Mouse (Mus musculus): ENCODE data around the gene Sh3d21. TPM values are rescaled to one million over a fixed set of nuclear protein-coding genes. Genes with fewer than 3 reads are reported as not detected.

Sh3d21 gene
- total RNA-seq (2023) = 1.3 TPM

DNA sequence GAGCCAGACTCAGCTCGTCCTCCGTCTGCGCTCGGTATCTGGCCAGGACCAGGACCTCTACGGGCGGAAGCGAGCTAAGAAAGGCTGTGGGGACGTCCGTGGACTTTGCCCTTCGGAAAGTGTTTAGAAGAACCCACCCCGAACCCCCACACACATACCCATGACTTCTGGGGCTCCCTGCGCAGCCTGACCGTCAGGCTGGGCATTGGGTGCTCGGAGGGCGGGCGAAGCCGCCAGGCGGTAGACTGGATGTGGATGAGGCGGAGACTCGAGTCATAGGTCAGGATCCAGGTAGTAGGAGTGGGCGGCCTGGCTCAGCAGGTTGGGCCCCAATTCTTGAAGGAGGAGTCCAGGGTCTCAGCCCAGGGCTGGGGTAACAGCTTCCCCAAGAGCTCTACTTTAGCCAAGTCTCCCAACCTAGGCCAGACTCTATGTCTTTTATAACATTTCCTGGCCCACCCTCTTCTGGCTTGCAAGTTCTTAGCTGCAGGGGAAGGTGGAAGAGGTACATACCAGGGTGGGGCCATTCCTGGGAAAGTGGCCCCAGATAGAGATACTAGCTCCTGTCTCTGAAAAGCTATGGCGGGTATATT, at the start of gene Sh3d21:
Gene Sh3d21 (minus strand): TSS at position 425 of the 593 bp plus-strand sequence.

DNA sequence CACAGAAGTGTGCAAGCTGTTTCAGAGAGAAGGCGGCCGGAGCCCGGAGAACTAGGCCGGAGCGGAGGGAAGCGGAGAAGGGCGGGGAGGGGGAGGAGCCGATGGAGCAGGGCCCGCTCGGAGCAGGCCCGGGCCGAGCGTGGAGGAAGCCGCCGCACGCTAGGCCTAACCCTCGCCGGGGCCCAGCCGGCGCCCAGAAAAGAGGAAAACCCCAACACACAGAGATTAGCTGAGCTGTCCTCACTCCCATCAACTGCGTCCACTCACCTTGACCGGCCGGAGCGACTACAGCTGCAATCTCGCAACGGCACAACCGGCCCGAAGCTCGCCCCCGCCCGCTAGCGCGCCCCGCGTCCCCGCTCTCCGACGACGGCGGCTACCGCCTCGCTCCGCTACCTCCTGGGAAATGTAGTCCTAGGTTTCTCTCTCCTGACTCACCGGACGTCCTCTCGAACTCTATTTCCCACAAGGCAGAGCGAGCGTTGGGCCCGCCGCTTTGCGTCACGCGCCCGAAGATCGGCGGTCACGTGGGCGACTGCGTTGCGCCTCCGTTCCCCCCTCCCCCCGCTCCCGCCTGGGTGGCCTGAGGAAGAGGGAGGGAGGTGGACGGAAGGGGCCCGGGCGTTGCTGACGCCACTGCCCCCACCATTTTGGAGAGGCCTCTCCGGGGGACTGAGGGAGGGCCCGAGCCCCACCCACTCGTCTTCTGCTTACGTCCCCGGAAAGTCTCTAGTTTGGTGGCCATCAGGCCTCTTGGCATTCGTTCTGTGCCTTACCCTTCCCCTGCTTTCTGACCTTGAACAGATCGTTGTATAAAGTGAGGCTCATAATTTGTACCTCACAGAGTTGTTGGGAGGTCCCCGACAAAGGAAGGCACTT, 39.3 kb upstream of the Sh3d21 start, which contains the start of gene Thrap3:
Gene Thrap3 (minus strand): TSS at position 458 of the 879 bp plus-strand sequence.

DNA sequence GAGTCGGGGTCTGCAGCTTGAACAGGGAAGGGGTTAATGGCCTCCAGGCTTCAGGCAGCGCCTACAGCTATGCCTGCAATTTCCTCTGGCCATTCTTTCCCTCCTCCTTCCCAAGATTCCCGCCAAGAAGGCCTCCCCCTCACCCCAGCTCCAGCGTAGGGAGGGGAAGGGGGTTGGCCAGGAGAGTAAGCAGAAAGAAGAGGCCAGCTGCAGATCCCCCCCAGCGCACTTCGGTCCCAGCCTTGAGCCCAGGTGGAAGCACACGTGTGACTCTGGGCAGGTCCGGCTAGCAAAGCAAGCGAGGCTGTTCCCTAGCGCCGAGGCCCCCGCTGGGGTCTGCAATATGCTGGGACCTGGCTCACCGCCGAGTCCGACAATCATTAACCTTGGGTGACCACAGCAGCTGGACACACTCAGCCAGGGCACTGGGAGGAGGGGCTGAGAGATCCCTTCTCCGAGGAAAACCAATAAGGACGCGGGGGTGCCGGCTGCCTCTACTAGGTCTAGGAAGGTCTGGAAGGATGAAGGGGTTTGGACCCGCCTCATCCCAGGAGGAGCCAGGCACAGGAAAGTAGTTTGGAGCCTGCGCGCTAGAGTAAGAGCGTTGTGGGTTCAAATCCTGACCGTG, 15.6 kb downstream of the Sh3d21 start, which contains the start of gene Eva1b:
Gene Eva1b (plus strand): TSS at position 212 of the 628 bp plus-strand sequence.

DNA sequence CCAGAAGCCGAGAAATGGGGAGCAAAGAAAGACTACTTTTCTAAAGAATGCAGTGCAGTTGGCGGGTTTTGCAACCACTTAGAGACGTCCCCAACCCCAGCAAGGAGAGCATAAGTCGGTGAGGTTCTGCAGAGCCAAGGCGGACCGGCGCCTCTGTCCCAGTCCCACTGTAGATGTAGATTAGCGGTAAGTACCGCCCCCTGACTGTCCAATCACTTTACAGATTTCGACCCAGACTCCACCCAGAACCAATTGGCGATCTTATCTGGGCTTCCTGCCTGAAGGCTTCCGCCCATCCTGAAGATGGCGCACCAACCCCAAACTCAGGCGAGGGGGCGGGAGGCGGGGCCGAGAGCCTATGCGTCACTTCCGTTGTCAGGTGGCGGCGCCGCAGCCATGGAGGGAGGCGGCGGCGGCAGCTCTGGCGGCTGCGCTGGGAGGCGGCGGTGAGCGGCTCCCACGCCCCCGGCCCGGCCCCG, 59.7 kb downstream of the Sh3d21 start, which contains the start of gene Stk40:
Gene Stk40 (plus strand): TSS at position 368 of the 479 bp plus-strand sequence.

Other genes starting within 250 kb of the Sh3d21 start
- 4.3 TPM for gene Csf3r, start 138.9 kb downstream of the Sh3d21 start, total RNA-seq (2023)
- 50.0 TPM for gene Mrps15, start 116.6 kb downstream of the Sh3d21 start, total RNA-seq (2023)
- 0.56 TPM for gene Oscp1, start 104.9 kb downstream of the Sh3d21 start, total RNA-seq (2023)
- 11.0 TPM for gene Lsm10, start 66.9 kb downstream of the Sh3d21 start, total RNA-seq (2023)
- 29.0 TPM for gene Stk40, start 59.5 kb downstream of the Sh3d21 start, total RNA-seq (2023)
- gene Eva1b, start 15.7 kb downstream of the Sh3d21 start, total RNA-seq (2023) = 13.0 TPM
- 708 TPM for gene Thrap3, start 39.3 kb upstream of the Sh3d21 start, total RNA-seq (2023)
- 51.6 TPM for gene Map7d1, start 92.9 kb upstream of the Sh3d21 start, total RNA-seq (2023)
- gene Trappc3, start 98.8 kb upstream of the Sh3d21 start, total RNA-seq (2023) = 36.0 TPM
- gene Col8a2, start 123.3 kb upstream of the Sh3d21 start, total RNA-seq (2023) = not detected
- gene Adprhl2, start 158.2 kb upstream of the Sh3d21 start, total RNA-seq (2023) = 31.7 TPM
- not detected for gene Tekt2, start 162.2 kb upstream of the Sh3d21 start, total RNA-seq (2023)

Measured in CD4-positive naive resting alpha-beta T cell, adult 76 days (primary cell).